Mouse (Mus musculus): ENCODE measurements around the gene Aqp7. TPM values are rescaled to one million over a fixed set of nuclear protein-coding genes. Genes with fewer than 3 reads are reported as not detected.
A peak's percentile ranks its signal among the peaks of the same experiment; 100 is the strongest.

Aqp7 gene
- total and polyA plus RNA-seq, 2 experiments from 2014 or later = not detected

GRCm38 (mm10) chr4:41029372-41029771, 18.6 kb downstream of the Aqp7 start:
- H3K4me2 ChIP-seq (ENCODE audit: low read depth) = no peak overlapping the region
- H3K27ac ChIP-seq (ENCODE audit: low read depth, low read length) = no peak overlapping the region
- no peaks in the 10 kb centered on the region for H3K9me3 ChIP-seq (ENCODE audit: low read length)
- no peak overlapping the region for H3K4me3 ChIP-seq (ENCODE audit: low read depth, low read length)
- no peak; the same call in 1 of the 2 replicates for ATAC-seq
- no peaks in the 10 kb centered on the region for H3K27me3 ChIP-seq (ENCODE audit: insufficient read depth, low read length)
- H3K9ac ChIP-seq = no peak overlapping the region
- DNase-seq = no peak
- 0 out of 2 replicates have a peak, but pooled peaks cover 3% of the 10 kb centered on the region for H3K36me3 ChIP-seq (ENCODE audit: insufficient read depth)
- no peaks in the 10 kb centered on the region for H3K4me1 ChIP-seq (ENCODE audit: insufficient read depth)
- TF ChIP-seq CTCF (IDR thresholded peaks at IDR 0.05; ENCODE audit: low read depth) = no peak
- WGBS = 92% methylated on average over 5 of the region's 5 CpGs

DNA sequence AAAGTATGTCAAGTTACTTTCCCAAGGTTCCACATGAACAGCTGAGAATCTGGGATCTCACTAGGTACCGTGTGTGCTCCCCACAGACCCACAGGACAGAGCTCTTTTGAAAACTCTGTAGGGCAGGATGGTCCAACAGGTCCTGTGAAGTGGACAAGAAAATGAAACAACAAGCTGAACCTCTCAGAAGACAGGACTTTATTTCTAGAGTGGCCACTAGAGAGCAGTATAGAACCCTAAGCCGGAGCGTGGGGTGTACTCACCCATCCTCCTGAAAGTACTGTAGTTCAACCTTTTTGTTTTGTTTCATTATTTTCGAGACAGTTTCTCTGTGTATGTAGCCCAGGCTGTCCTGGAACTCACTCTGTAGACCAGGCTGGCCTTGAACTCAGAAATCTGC, 19.7 kb downstream of the Aqp7 start:
- Histone ChIP-seq H3K4me1 (ENCODE audit: insufficient read depth) (no peaks in the 10 kb centered on the region), H3K36me3 (ENCODE audit: insufficient read depth) (peaks cover 12% of the 10 kb centered on the region), H3K27me3 (ENCODE audit: insufficient read depth, low read length) (no peaks in the 10 kb centered on the region), H3K9me3 (ENCODE audit: low read length) (no peaks in the 10 kb centered on the region), H3K27ac (ENCODE audit: low read depth, low read length) (no peak overlapping the region), H3K4me2 (ENCODE audit: low read depth) (no peak overlapping the region), H3K4me3 (ENCODE audit: low read depth, low read length) (no peak overlapping the region), H3K9ac (no peak overlapping the region)
- TF ChIP-seq CTCF (IDR thresholded peaks at IDR 0.05; ENCODE audit: low read depth) = peak; percentile 15; the same call in 1 of the 2 replicates
- no peak for DNase-seq
- WGBS = 85% methylated on average over 4 of the region's 4 CpGs
- ATAC-seq = no peak

DNA sequence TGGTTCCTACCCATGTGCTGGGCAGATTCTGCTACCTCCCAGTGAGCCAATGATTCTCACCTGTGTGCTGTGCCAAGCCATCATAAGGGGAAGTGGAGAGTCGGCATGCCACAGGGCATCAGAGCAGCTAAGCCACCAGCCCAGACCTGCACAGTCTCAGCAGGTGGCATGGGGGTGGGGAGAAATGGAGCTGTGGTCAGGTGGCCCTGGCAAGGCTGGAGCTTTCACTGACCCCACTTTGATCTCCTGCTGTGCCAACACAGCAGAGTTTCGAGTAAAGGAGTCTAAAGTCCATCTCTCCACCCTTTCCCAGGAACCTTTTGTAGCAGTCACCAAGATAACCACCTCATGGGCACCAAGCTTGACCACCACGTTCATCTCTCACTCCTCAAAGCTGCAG, 20.1 kb downstream of the Aqp7 start:
- Histone ChIP-seq H3K4me1 (ENCODE audit: insufficient read depth) (no peaks in the 10 kb centered on the region), H3K27me3 (ENCODE audit: insufficient read depth, low read length) (no peaks in the 10 kb centered on the region), H3K9ac (no peak overlapping the region), H3K9me3 (ENCODE audit: low read length) (no peaks in the 10 kb centered on the region), H3K4me3 (ENCODE audit: low read depth, low read length) (no peak overlapping the region), H3K4me2 (ENCODE audit: low read depth) (no peak overlapping the region), H3K27ac (ENCODE audit: low read depth, low read length) (no peak overlapping the region), H3K36me3 (ENCODE audit: insufficient read depth) (peaks cover 16% of the 10 kb centered on the region)
- 82% methylated on average over 3 of the region's 3 CpGs for WGBS
- ATAC-seq = no peak
- no peak for TF ChIP-seq CTCF (IDR thresholded peaks at IDR 0.05; ENCODE audit: low read depth)
- no peak for DNase-seq

GRCm38 (mm10) chr4:41026086-41026787, 21.7 kb downstream of the Aqp7 start:
- H3K4me1 ChIP-seq (ENCODE audit: insufficient read depth) = no peaks in the 10 kb centered on the region
- H3K4me3 ChIP-seq (ENCODE audit: low read depth, low read length) = no peak overlapping the region
- H3K27ac ChIP-seq (ENCODE audit: low read depth, low read length) = no peak overlapping the region
- DNase-seq (no peak), ATAC-seq (no peak)
- 67% methylated on average over 8 of the region's 8 CpGs for WGBS
- no peak overlapping the region for H3K9ac ChIP-seq
- no peaks in the 10 kb centered on the region for H3K27me3 ChIP-seq (ENCODE audit: insufficient read depth, low read length)
- no peak overlapping the region for H3K4me2 ChIP-seq (ENCODE audit: low read depth)
- TF ChIP-seq CTCF (IDR thresholded peaks at IDR 0.05; ENCODE audit: low read depth) = no peak
- no peaks in the 10 kb centered on the region for H3K9me3 ChIP-seq (ENCODE audit: low read length)
- peaks cover 26% of the 10 kb centered on the region for H3K36me3 ChIP-seq (ENCODE audit: insufficient read depth)

DNA sequence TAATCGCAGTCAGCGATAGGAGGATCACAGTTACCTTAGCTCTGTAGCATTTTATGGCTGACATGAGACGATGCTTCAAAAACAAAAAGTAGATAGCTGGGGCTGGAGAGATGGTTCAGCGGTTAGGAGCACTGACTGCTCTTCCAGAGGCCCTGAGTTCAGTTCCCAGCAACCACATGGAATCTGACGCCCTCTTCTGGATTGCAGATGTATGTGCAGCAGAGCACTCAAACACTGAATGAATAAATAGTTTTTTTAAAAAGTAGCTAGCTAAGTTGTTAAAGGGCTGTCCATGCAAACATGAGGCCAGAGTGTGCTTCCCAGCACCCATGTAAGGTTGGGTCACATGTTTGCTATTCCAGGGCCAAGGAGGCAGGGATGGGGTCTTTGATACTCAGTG, 26.8 kb downstream of the Aqp7 start:
- no peak for DNase-seq
- Histone ChIP-seq H3K4me2 (ENCODE audit: low read depth) (no peak overlapping the region), H3K9me3 (ENCODE audit: low read length) (no peaks in the 10 kb centered on the region), H3K4me1 (ENCODE audit: insufficient read depth) (no peaks in the 10 kb centered on the region), H3K27ac (ENCODE audit: low read depth, low read length) (no peak overlapping the region), H3K27me3 (ENCODE audit: insufficient read depth, low read length) (no peaks in the 10 kb centered on the region), H3K36me3 (ENCODE audit: insufficient read depth) (peaks cover 45% of the 10 kb centered on the region), H3K4me3 (ENCODE audit: low read depth, low read length) (no peak overlapping the region), H3K9ac (no peak overlapping the region)
- ATAC-seq = no peak
- no peak for TF ChIP-seq CTCF (IDR thresholded peaks at IDR 0.05; ENCODE audit: low read depth)
- WGBS = 86% methylated on average over 5 of the region's 5 CpGs

- Histone ChIP-seq H3K9me3 (ENCODE audit: low read length) (no peaks in the 10 kb centered on the region), H3K4me2 (ENCODE audit: low read depth) (no peak overlapping the region)
Observed at GRCm38 (mm10) chr4:41015798-41016197, 32.1 kb downstream of the Aqp7 start.

DNA sequence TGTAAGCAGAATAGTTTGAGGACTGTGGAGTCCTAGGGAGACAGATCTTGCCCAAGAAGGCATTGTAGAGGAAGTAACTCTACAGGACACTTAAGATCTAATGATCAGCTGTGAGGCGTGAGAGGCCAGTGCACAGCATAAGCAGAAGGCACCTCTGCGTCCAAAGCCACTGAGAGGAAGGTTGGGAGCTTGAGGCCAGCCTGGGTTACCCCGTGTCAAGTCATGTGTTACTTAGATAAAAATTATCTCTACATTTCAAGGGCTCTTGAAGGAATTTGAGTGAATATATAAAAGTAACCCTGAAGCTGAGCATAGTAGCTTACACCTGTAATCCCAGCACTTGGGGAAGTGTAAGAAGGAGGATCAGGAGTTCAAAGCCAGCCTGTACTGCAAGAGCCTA, 34.6 kb downstream of the Aqp7 start:
- H3K4me2 ChIP-seq (ENCODE audit: low read depth) = no peak overlapping the region
- ATAC-seq = no peak
- no peak for TF ChIP-seq CTCF (IDR thresholded peaks at IDR 0.05; ENCODE audit: low read depth)

More at GRCm38 (mm10) chr4:41015798-41016197, 32.1 kb downstream of the Aqp7 start:
- 93% methylated on average over 5 of the region's 5 CpGs for WGBS
- DNase-seq (no peak), ATAC-seq (no peak)
- no peak overlapping the region for H3K4me3 ChIP-seq (ENCODE audit: low read depth, low read length)
- no peaks in the 10 kb centered on the region for H3K27me3 ChIP-seq (ENCODE audit: insufficient read depth, low read length)
- no peak overlapping the region for H3K27ac ChIP-seq (ENCODE audit: low read depth, low read length)
- no peak for TF ChIP-seq CTCF (IDR thresholded peaks at IDR 0.05; ENCODE audit: low read depth)
- H3K36me3 ChIP-seq (ENCODE audit: insufficient read depth) = peaks cover 62% of the 10 kb centered on the region
- no peak overlapping the region for H3K9ac ChIP-seq
- H3K4me1 ChIP-seq (ENCODE audit: insufficient read depth) = no peaks in the 10 kb centered on the region

More for the DNA sequence above, 34.6 kb downstream of the Aqp7 start:
- Histone ChIP-seq H3K4me3 (ENCODE audit: low read depth, low read length) (no peak overlapping the region), H3K4me1 (ENCODE audit: insufficient read depth) (no peaks in the 10 kb centered on the region), H3K27ac (ENCODE audit: low read depth, low read length) (no peak overlapping the region), H3K9me3 (ENCODE audit: low read length) (no peaks in the 10 kb centered on the region), H3K27me3 (ENCODE audit: insufficient read depth, low read length) (no peaks in the 10 kb centered on the region), H3K9ac (no peak overlapping the region), H3K36me3 (ENCODE audit: insufficient read depth) (peaks cover 75% of the 10 kb centered on the region)
- whole genome bisulfite sequencing = 96% methylated on average over 3 of the region's 3 CpGs
- no peak for DNase-seq

Data from forebrain, postnatal 0 days (tissue).